Mouse (Mus musculus): ENCODE measurements around the gene Mthfd1. TPM values are rescaled to one million over a fixed set of nuclear protein-coding genes. Genes with fewer than 3 reads are reported as not detected.

Gene Mthfd1
- total and polyA plus RNA-seq, 3 experiments, result 208 to 231 TPM; not detected in 1

DNA sequence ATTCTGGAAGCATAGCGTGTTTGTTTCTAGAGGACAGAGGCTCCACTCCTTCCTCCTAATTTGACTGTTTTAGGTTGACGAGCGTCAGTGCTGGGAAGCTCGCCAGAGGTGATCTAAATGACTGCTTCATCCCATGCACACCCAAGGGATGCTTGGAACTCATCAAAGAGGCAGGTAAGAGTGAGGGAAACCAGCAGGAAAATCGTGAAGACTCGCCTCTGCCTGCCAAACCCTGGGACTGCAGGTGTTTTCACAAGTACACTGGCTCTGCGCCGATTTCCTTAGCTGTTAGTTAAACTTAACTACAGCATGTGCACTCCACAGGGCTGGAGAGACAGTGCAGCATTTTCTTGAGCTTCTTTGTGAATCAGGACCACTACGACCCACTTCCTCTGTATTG, 25.5 kb downstream of the Mthfd1 start:
- TF ChIP-seq TAL1 (IDR thresholded peaks at IDR 0.05; ENCODE audit: low read length) (no peak), MAZ (IDR thresholded peaks at IDR 0.05; ENCODE audit: low read depth, low read length) (no peak), POLR2AphosphoS2 (IDR thresholded peaks at IDR 0.05; ENCODE audit: low read length) (no peak), BHLHE40 (IDR thresholded peaks at IDR 0.05; ENCODE audit: borderline replicate concordance, low read depth, low read length) (no peak), GATA1 (IDR thresholded peaks at IDR 0.05; ENCODE audit: low read depth, low read length) (no peak), ELF1 (IDR thresholded peaks at IDR 0.05; ENCODE audit: low read depth, low read length) (no peak), TBP (IDR thresholded peaks at IDR 0.05; ENCODE audit: low read depth, low read length) (no peak), USF2 (IDR thresholded peaks at IDR 0.05; ENCODE audit: borderline replicate concordance in 1 of 2, insufficient read depth in 1 of 2, low read depth in 1 of 2, low read length in 2 of 2) (no peak), HCFC1 (IDR thresholded peaks at IDR 0.05; ENCODE audit: low read depth, low read length) (no peak), ZKSCAN1 (IDR thresholded peaks at IDR 0.05; ENCODE audit: low read depth, low read length) (no peak)
- Histone ChIP-seq H3K4me3 (ENCODE audit: control insufficient read depth in 1 of 2, insufficient read depth in 1 of 2, low read depth in 2 of 2, low read length in 2 of 2) (no peak overlapping the region), H3K79me2 (ENCODE audit: control insufficient read depth, insufficient read depth, low read length, poor library complexity) (peaks cover 2% of the 10 kb centered on the region; the same call in 1 of the 2 replicates), H3K9me3 (replicated peaks; ENCODE audit: insufficient read depth, low read length) (no peaks in the 10 kb centered on the region), H3K9ac (ENCODE audit: control insufficient read depth, low read depth, low read length, poor library complexity, severe bottlenecking) (no peak overlapping the region), H3K4me1 (ENCODE audit: control insufficient read depth in 1 of 2, insufficient read depth in 2 of 2, low read length in 2 of 2) (peaks cover 5 to 12% of the 10 kb centered on the region in 2 experiments), H3K27ac (ENCODE audit: control insufficient read depth, low read depth, low read length) (no peak overlapping the region), H3K36me3 (ENCODE audit: control insufficient read depth in 1 of 2, insufficient read depth in 2 of 2, low read length in 2 of 2) (peaks cover 13 to 39% of the 10 kb centered on the region in 2 experiments), H3K27me3 (ENCODE audit: control insufficient read depth in 1 of 2, insufficient read depth in 2 of 2, low read length in 2 of 2) (no peaks in the 10 kb centered on the region)
- no peak for DNase-seq (ENCODE audit: low read depth, low spot score)

DNA sequence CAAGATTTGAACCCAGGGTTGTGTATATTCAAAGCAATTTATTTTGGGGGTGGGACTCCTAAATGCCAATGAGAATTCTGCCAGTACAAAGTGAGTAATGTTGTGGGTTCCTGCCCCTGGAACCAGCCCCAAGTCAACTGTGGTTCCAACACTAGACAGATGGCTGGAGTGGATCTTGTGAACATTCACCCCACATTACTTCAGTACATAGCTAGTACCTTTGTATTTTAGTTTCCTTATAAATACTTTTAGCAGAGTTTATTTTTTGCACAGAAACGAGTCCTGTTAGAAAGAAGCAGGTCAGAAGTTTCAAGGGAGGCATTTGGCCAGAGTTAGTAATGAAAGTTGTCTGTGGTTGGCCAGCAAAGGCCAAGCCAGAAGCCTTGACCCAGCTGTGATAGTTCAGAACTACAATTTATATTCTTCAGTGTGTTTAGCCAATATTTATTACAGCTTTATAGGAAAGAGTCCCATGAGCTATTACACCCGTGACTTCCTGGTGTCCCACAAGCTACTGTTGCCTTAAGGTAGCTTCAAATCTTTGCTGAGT, 26.1 kb downstream of the Mthfd1 start:
- DNase-seq (ENCODE audit: low read depth, low spot score), result no peak
- H3K79me2 ChIP-seq (ENCODE audit: control insufficient read depth, insufficient read depth, low read length, poor library complexity), result peaks cover 2% of the 10 kb centered on the region; the same call in 1 of the 2 replicates
- no peak overlapping the region for H3K4me3 ChIP-seq (ENCODE audit: control insufficient read depth in 1 of 2, insufficient read depth in 1 of 2, low read depth in 2 of 2, low read length in 2 of 2)
- no peak overlapping the region for H3K9ac ChIP-seq (ENCODE audit: control insufficient read depth, low read depth, low read length, poor library complexity, severe bottlenecking)
- no peaks in the 10 kb centered on the region for H3K27me3 ChIP-seq (ENCODE audit: control insufficient read depth in 1 of 2, insufficient read depth in 2 of 2, low read length in 2 of 2)
- no peak for TF ChIP-seq MYC (IDR thresholded peaks at IDR 0.05; ENCODE audit: low read depth, low read length)
- TF ChIP-seq ZC3H11A (IDR thresholded peaks at IDR 0.05; ENCODE audit: low read depth, low read length), result no peak
- no peak for TF ChIP-seq CHD2 (IDR thresholded peaks at IDR 0.05; ENCODE audit: low read length)
- no peak for TF ChIP-seq SMC3 (IDR thresholded peaks at IDR 0.05; ENCODE audit: low read depth, low read length)
- no peak for TF ChIP-seq ETS1 (IDR thresholded peaks at IDR 0.05; ENCODE audit: low read depth, low read length)
- TF ChIP-seq RCOR1 (IDR thresholded peaks at IDR 0.05; ENCODE audit: low read depth, low read length), result no peak
- TF ChIP-seq POLR2AphosphoS2 (IDR thresholded peaks at IDR 0.05; ENCODE audit: low read length), result no peak
- TF ChIP-seq HCFC1 (IDR thresholded peaks at IDR 0.05; ENCODE audit: low read depth, low read length), result no peak
- no peak for TF ChIP-seq SIN3A (IDR thresholded peaks at IDR 0.05; ENCODE audit: low read length)
- TF ChIP-seq BHLHE40 (IDR thresholded peaks at IDR 0.05; ENCODE audit: borderline replicate concordance, low read depth, low read length), result no peak
- TF ChIP-seq MXI1 (IDR thresholded peaks at IDR 0.05; ENCODE audit: low read depth, low read length), result no peak
- no peak for TF ChIP-seq E2F4 (IDR thresholded peaks at IDR 0.05; ENCODE audit: borderline replicate concordance, low read depth, low read length)
- TF ChIP-seq KAT2A (conservative IDR thresholded peaks at IDR 0.05; ENCODE audit: low read depth, low read length), result no peak
- no peak for TF ChIP-seq MAX (IDR thresholded peaks at IDR 0.05; ENCODE audit: low read length)
- TF ChIP-seq GATA1 (IDR thresholded peaks at IDR 0.05; ENCODE audit: low read depth, low read length), result no peak
- no peak for TF ChIP-seq MAZ (IDR thresholded peaks at IDR 0.05; ENCODE audit: low read depth, low read length)
- TF ChIP-seq MYB (IDR thresholded peaks at IDR 0.05; ENCODE audit: low read depth, low read length), result no peak
- TF ChIP-seq USF2 (IDR thresholded peaks at IDR 0.05; ENCODE audit: borderline replicate concordance in 1 of 2, insufficient read depth in 1 of 2, low read depth in 1 of 2, low read length in 2 of 2), result no peak
- H3K4me1 ChIP-seq (ENCODE audit: control insufficient read depth in 1 of 2, insufficient read depth in 2 of 2, low read length in 2 of 2), result peaks cover 3 to 12% of the 10 kb centered on the region in 2 experiments
- no peak overlapping the region for H3K27ac ChIP-seq (ENCODE audit: control insufficient read depth, low read depth, low read length)
- H3K9me3 ChIP-seq (replicated peaks; ENCODE audit: insufficient read depth, low read length), result no peaks in the 10 kb centered on the region
- H3K36me3 ChIP-seq (ENCODE audit: control insufficient read depth in 1 of 2, insufficient read depth in 2 of 2, low read length in 2 of 2), result peaks cover 11 to 34% of the 10 kb centered on the region in 2 experiments

Data from MEL (cell line).